Mouse (Mus musculus) kidney, adult 8-10 months (tissue): ENCODE results near the gene D11Wsu47e.
A peak's percentile ranks its signal among the peaks of the same experiment; 100 is the strongest.

ENCODE experiments used
- DNase-seq, 2 experiments: peaks; one replicate each; pipeline ENCODE4 v3.0.0; 2022

Gene D11Wsu47e

GRCm38 (mm10) chr11:113666648-113667047, 17.6 kb upstream of the D11Wsu47e start:
- DNase-seq = peak; percentile 57 to 63

- peak; percentile 57 to 76 for DNase-seq
Measured at GRCm38 (mm10) chr11:113667122-113667521, 17.1 kb upstream of the D11Wsu47e start.

GRCm38 (mm10) chr11:113667704-113668103, 16.5 kb upstream of the D11Wsu47e start:
- no peak for DNase-seq

- DNase-seq = no peak
Measured at GRCm38 (mm10) chr11:113668857-113669256, 15.4 kb upstream of the D11Wsu47e start.

- DNase-seq = no peak
Measured at GRCm38 (mm10) chr11:113669711-113670110, 14.5 kb upstream of the D11Wsu47e start.

- DNase-seq = no peak
Measured at GRCm38 (mm10) chr11:113673614-113674013, 10.6 kb upstream of the D11Wsu47e start.

- no peak for DNase-seq
Measured at GRCm38 (mm10) chr11:113674595-113674994, 9.6 kb upstream of the D11Wsu47e start.

- no peak for DNase-seq
Measured at GRCm38 (mm10) chr11:113676847-113677246, 7.4 kb upstream of the D11Wsu47e start.

GRCm38 (mm10) chr11:113677378-113677777, 6.8 kb upstream of the D11Wsu47e start:
- DNase-seq = no peak

GRCm38 (mm10) chr11:113678373-113678772, 5.8 kb upstream of the D11Wsu47e start:
- peak; percentile 39 to 77 for DNase-seq

- DNase-seq = no peak
Measured at GRCm38 (mm10) chr11:113680954-113681353, 3.3 kb upstream of the D11Wsu47e start.

GRCm38 (mm10) chr11:113681979-113682378, 2.2 kb upstream of the D11Wsu47e start:
- no peak for DNase-seq

GRCm38 (mm10) chr11:113682897-113683626, 1.1 kb upstream of the D11Wsu47e start:
- DNase-seq = peak; percentile 40

- DNase-seq = no peak
Measured at GRCm38 (mm10) chr11:113683627-113683956, 620 bp upstream of the D11Wsu47e start.

GRCm38 (mm10) chr11:113684707-113685426, 655 bp downstream of the D11Wsu47e start:
- DNase-seq = no peak

GRCm38 (mm10) chr11:113687031-113687430, 2.8 kb downstream of the D11Wsu47e start:
- no peak for DNase-seq

- DNase-seq = no peak
Measured at GRCm38 (mm10) chr11:113690506-113690905, 6.3 kb downstream of the D11Wsu47e start.

GRCm38 (mm10) chr11:113691318-113691717, 7.1 kb downstream of the D11Wsu47e start:
- DNase-seq = peak; percentile 41 to 52

- no peak for DNase-seq
Measured at GRCm38 (mm10) chr11:113691851-113692250, 7.6 kb downstream of the D11Wsu47e start.

GRCm38 (mm10) chr11:113697571-113697970, 13.4 kb downstream of the D11Wsu47e start:
- DNase-seq = no peak

- peak; percentile 82 to 85 for DNase-seq
Measured at GRCm38 (mm10) chr11:113698013-113698545, 13.9 kb downstream of the D11Wsu47e start.

GRCm38 (mm10) chr11:113699643-113700042, 15.4 kb downstream of the D11Wsu47e start:
- no peak for DNase-seq

- peak; percentile 59 to 72 for DNase-seq
Measured at GRCm38 (mm10) chr11:113703758-113704157, 19.5 kb downstream of the D11Wsu47e start.
